Mouse (Mus musculus): ENCODE measurements at regions not wholly inside any gene's neighbourhood (a gene's known extent, or its start where the extent isn't known, plus 50 kb on each side); places are given as distances from the start of the nearest gene placed in this dataset.

- DNase-seq (ENCODE audit: low spot score in 2 of 2), result no peak
These were observed 153.4 kb downstream of the Lrriq3 start for GRCm38 (mm10) chr3:155246628-155247027.

GRCm38 (mm10) chr3:155247124-155247523, 153.9 kb downstream of the Lrriq3 start:
- DNase-seq (ENCODE audit: low spot score in 2 of 2), result no peak

GRCm38 (mm10) chr3:155247929-155248328, 154.7 kb downstream of the Lrriq3 start:
- DNase-seq (ENCODE audit: low spot score in 2 of 2), result no peak

- no peak for DNase-seq (ENCODE audit: low spot score in 2 of 2)
These were observed 157.7 kb downstream of the Lrriq3 start for GRCm38 (mm10) chr3:155250904-155251303.

GRCm38 (mm10) chr3:155298206-155298605, 205.0 kb downstream of the Lrriq3 start:
- DNase-seq (ENCODE audit: low spot score in 2 of 2), result no peak

GRCm38 (mm10) chr3:155298724-155299123, 205.5 kb downstream of the Lrriq3 start:
- no peak for DNase-seq (ENCODE audit: low spot score in 2 of 2)

- no peak for DNase-seq (ENCODE audit: low spot score in 2 of 2)
These were observed 229.1 kb downstream of the Lrriq3 start for GRCm38 (mm10) chr3:155322322-155322721.

GRCm38 (mm10) chr3:155329701-155330100, 236.5 kb downstream of the Lrriq3 start:
- DNase-seq (ENCODE audit: low spot score in 2 of 2), result no peak

- no peak for DNase-seq (ENCODE audit: low spot score in 2 of 2)
These were observed 256.0 kb downstream of the Lrriq3 start for GRCm38 (mm10) chr3:155349185-155349584.

GRCm38 (mm10) chr3:155351636-155352035, 258.4 kb downstream of the Lrriq3 start:
- DNase-seq (ENCODE audit: low spot score in 2 of 2), result no peak

- DNase-seq (ENCODE audit: low spot score in 2 of 2), result peak; percentile 11 to 17
These were observed 259.1 kb downstream of the Lrriq3 start for GRCm38 (mm10) chr3:155352277-155352802.

- DNase-seq (ENCODE audit: low spot score in 2 of 2), result no peak
These were observed 267.2 kb downstream of the Lrriq3 start for GRCm38 (mm10) chr3:155360399-155360798.

- DNase-seq (ENCODE audit: low spot score in 2 of 2), result no peak
These were observed 277.5 kb downstream of the Lrriq3 start for GRCm38 (mm10) chr3:155370716-155371115.

GRCm38 (mm10) chr3:155373591-155373990, 280.4 kb downstream of the Lrriq3 start:
- no peak for DNase-seq (ENCODE audit: low spot score in 2 of 2)

GRCm38 (mm10) chr3:155381910-155382309, 288.7 kb downstream of the Lrriq3 start:
- no peak for DNase-seq (ENCODE audit: low spot score in 2 of 2)

GRCm38 (mm10) chr3:155382817-155383216, 289.6 kb downstream of the Lrriq3 start:
- DNase-seq (ENCODE audit: low spot score in 2 of 2), result no peak

GRCm38 (mm10) chr3:155390666-155391065, 297.4 kb downstream of the Lrriq3 start:
- no peak for DNase-seq (ENCODE audit: low spot score in 2 of 2)

- no peak for DNase-seq (ENCODE audit: low spot score in 2 of 2)
These were observed 302.9 kb downstream of the Lrriq3 start for GRCm38 (mm10) chr3:155396134-155396533.

- no peak for DNase-seq (ENCODE audit: low spot score in 2 of 2)
These were observed 308.5 kb downstream of the Lrriq3 start for GRCm38 (mm10) chr3:155401763-155402162.

GRCm38 (mm10) chr3:155408907-155409306, 315.7 kb downstream of the Lrriq3 start:
- no peak for DNase-seq (ENCODE audit: low spot score in 2 of 2)

GRCm38 (mm10) chr3:155409371-155409770, 316.1 kb downstream of the Lrriq3 start:
- DNase-seq (ENCODE audit: low spot score in 2 of 2), result no peak

- DNase-seq (ENCODE audit: low spot score in 2 of 2), result no peak
These were observed 316.6 kb downstream of the Lrriq3 start for GRCm38 (mm10) chr3:155409867-155410266.

GRCm38 (mm10) chr3:155459701-155460481, 366.7 kb downstream of the Lrriq3 start:
- no peak for DNase-seq (ENCODE audit: low spot score in 2 of 2)

All from heart, adult 9 months (tissue).